Mouse (Mus musculus) c-Kit-positive CD71-positive TER-119-positive erythroid progenitor cells, embryonic 14.5 days (primary cell): Measurements from ENCODE around the gene Napb.

Experiments
- DNase-seq: peaks from one replicate; pipeline ENCODE4 v3.0.0-alpha.2; 2013; ENCODE audit warnings: low spot score

Napb gene

GRCm38 (mm10) chr2:148687971-148688370, 44.3 kb downstream of the Napb start:
- DNase-seq = no peak

GRCm38 (mm10) chr2:148686862-148687261, 45.4 kb downstream of the Napb start:
- no peak for DNase-seq

- no peak for DNase-seq
Observed at GRCm38 (mm10) chr2:148685709-148686108, 46.6 kb downstream of the Napb start.

GRCm38 (mm10) chr2:148684972-148685371, 47.3 kb downstream of the Napb start:
- DNase-seq = no peak

- no peak for DNase-seq
Observed at GRCm38 (mm10) chr2:148683031-148683430, 49.2 kb downstream of the Napb start.

GRCm38 (mm10) chr2:148681461-148681891, 50.8 kb downstream of the Napb start:
- DNase-seq = peak; percentile 52

GRCm38 (mm10) chr2:148680775-148681291, 51.4 kb downstream of the Napb start, which contains the start of gene Gzf1:
Gene Gzf1, plus strand, starts transcription at chr2:148681023.
- DNase-seq = peak; percentile 96

- DNase-seq = no peak
Observed at GRCm38 (mm10) chr2:148679346-148679745, 52.9 kb downstream of the Napb start.

- DNase-seq = peak; percentile 44
Observed at GRCm38 (mm10) chr2:148677801-148678200, 54.5 kb downstream of the Napb start.

- DNase-seq = peak; percentile 98
Observed at GRCm38 (mm10) chr2:148672199-148673096, 59.8 kb downstream of the Napb start, which contains the start of gene Nxt1. Gene Nxt1, plus strand, starts transcription at chr2:148672601.

- no peak for DNase-seq
Observed at GRCm38 (mm10) chr2:148663458-148663857, 68.8 kb downstream of the Napb start.

- DNase-seq = peak; percentile 42
Observed at GRCm38 (mm10) chr2:148654961-148655360, 77.3 kb downstream of the Napb start.

GRCm38 (mm10) chr2:148650587-148651357, 81.5 kb downstream of the Napb start:
- DNase-seq = no peak

- DNase-seq = no peak
Observed at GRCm38 (mm10) chr2:148644421-148645000, 87.8 kb downstream of the Napb start.
